Mouse (Mus musculus) natural killer cell, adult 2 months (primary cell): ENCODE results near the gene Tut1.
"Not testable (repeated sequence)": the region's sequence is repeated elsewhere in the genome, so short reads cannot be mapped to it uniquely, and the experiment has no call there.

Experiments used
- DNase-seq, 2 experiments: peaks; one replicate each; pipeline ENCODE4 v3.0.0; 2022; ENCODE audit warnings: low spot score in 2 of 2

Tut1 gene

DNA sequence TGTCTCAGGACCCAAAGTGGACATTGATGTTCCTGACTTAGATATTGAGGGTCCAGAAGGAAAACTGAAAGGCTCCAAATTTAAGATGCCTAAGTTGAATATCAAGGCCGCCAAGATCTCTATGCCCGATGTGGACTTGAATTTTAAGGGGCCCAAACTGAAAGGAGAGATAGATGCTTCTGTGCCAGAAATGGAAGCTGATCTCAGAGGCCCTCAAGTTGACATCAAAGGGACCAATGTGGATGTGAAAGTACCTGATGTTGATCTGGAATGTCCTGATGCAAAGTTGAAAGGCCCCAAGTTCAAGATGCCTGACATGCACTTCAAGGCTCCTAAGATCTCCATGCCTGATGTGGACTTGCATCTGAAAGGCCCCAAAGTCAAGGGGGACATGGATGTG, 53.3 kb downstream of the Tut1 start:
- DNase-seq, result not testable (repeated sequence)
